Comparison of ENCODE assay signal across 17 mouse cellular contexts in the genomic region with DNA sequence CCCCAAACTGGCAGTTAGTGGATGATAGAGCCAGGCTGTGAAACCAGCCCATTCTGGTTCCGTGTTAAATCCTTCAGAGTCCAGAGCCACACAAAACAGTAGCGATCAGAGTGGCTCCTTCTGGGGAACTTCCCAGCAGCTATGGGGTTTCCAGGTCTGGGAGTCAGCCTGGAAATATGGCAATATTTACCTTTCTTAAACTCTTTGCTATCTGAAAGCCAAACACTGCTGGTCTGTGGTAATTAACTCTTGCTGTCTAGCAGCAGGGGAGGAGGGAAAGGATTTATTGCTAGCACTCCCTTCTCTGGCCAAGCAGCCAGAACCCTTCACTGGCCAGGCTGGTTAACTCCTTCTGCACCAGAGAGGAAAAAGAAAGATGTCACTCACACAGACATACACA.
DNase-seq lines count a peak whose midpoint lies in the region; ATAC-seq and TF ChIP-seq lines count a peak whose summit lies in the region.
"Had no signal": no experiment of that assay in that cellular context is flagged by ENCODE, and none has a peak within 500 bp of the region (broad histone marks: within the 10 kb centered on the region; RNA-seq: fewer than 3 reads in every experiment).

No protein-coding gene starts in this region.

- intact Hi-C loops in heart, adult 2 months (cut with DNase I): no loop called here

- TF ChIP-seq CTCF in heart, adult 2 months (IDR thresholded peaks at IDR 0.05): no peak

- no peak for TF ChIP-seq EP300 in heart, adult 2 months (IDR thresholded peaks at IDR 0.05; ENCODE audit: insufficient read depth, low read depth, low read length)

- no peaks in the 10 kb centered on the region; the same call in 1 of the 2 replicates for H3K36me3 ChIP-seq in kidney, embryonic 14.5 days (ENCODE audit: control insufficient read depth, insufficient read depth, low read length)
- peaks cover 7% of the 10 kb centered on the region; the same call in 1 of the 2 replicates for H3K36me3 ChIP-seq in neural tube, embryonic 15.5 days
- H3K36me3 ChIP-seq in heart, adult 2 months (ENCODE audit: control insufficient read depth, insufficient read depth, low read length): no peaks in the 10 kb centered on the region
- H3K36me3 ChIP-seq: forebrain, embryonic 12.5 days had no signal

- H3K27me3 ChIP-seq in kidney, embryonic 14.5 days (ENCODE audit: control insufficient read depth, insufficient read depth, low read length): no peaks in the 10 kb centered on the region
- no peaks in the 10 kb centered on the region for H3K27me3 ChIP-seq in neural tube, embryonic 15.5 days (replicated peaks)
- no peaks in the 10 kb centered on the region for H3K27me3 ChIP-seq in heart, adult 2 months (ENCODE audit: control insufficient read depth, insufficient read depth, low read length)
- H3K27me3 ChIP-seq: embryonic facial prominence, embryonic 15.5 days; forebrain, embryonic 12.5 days; megakaryocyte, embryonic 14.5 days had no signal

- ATAC-seq in kidney, embryonic 14.5 days (ENCODE audit: low FRiP score, low TSS enrichment): peak; percentile 93
- ATAC-seq in neural tube, embryonic 15.5 days (ENCODE audit: low FRiP score): no peak
- ATAC-seq: hindbrain, embryonic 16.5 days had no signal

- peaks cover 4% of the 10 kb centered on the region; the same call in 1 of the 2 replicates for H3K4me1 ChIP-seq in kidney, embryonic 14.5 days (ENCODE audit: control insufficient read depth, insufficient read depth, low read length)
- H3K4me1 ChIP-seq in neural tube, embryonic 15.5 days: no peaks in the 10 kb centered on the region
- H3K4me1 ChIP-seq in heart, adult 2 months (ENCODE audit: control insufficient read depth, insufficient read depth, low read length): no peaks in the 10 kb centered on the region
- H3K4me1 ChIP-seq: embryonic facial prominence, embryonic 15.5 days; forebrain, embryonic 12.5 days; heart, embryonic 10.5 days; megakaryocyte, embryonic 14.5 days had no signal

- no peak for DNase-seq in kidney, adult 11 months
- DNase-seq in neural tube, embryonic 10.5 days (ENCODE audit: extremely low spot score, low spot score): peak; percentile 18
- peak; percentile 24 for DNase-seq in lung, postnatal 10 days
- no peak for DNase-seq in adrenal gland, postnatal 14 days
- no peak for DNase-seq in spleen, adult 18-20 months
- no peak for DNase-seq in heart, adult 2 months
- DNase-seq: adrenal gland, postnatal 10 days; cerebellum, postnatal 36 days; thymus, postnatal 14 days had no signal

- H3K9me3 ChIP-seq in kidney, embryonic 14.5 days (ENCODE audit: control insufficient read depth, low read length): no peaks in the 10 kb centered on the region
- no peaks in the 10 kb centered on the region for H3K9me3 ChIP-seq in neural tube, embryonic 15.5 days (replicated peaks)
- H3K9me3 ChIP-seq: embryonic facial prominence, embryonic 15.5 days; forebrain, embryonic 12.5 days; heart, embryonic 10.5 days; megakaryocyte, embryonic 14.5 days had no signal

- H3K9ac ChIP-seq in kidney, embryonic 14.5 days (ENCODE audit: low read depth, low read length): no peak overlapping the region
- H3K9ac ChIP-seq in neural tube, embryonic 15.5 days (replicated peaks): no peak overlapping the region
- H3K9ac ChIP-seq in heart, adult 2 months (ENCODE audit: low read depth, low read length): no peak overlapping the region
- H3K9ac ChIP-seq: embryonic facial prominence, embryonic 15.5 days; forebrain, embryonic 12.5 days had no signal

- no peak overlapping the region; the same call in 1 of the 2 replicates for H3K4me2 ChIP-seq in kidney, embryonic 14.5 days (replicated peaks; ENCODE audit: low read depth, low read length)
- H3K4me2 ChIP-seq in neural tube, embryonic 15.5 days: no peak overlapping the region
- H3K4me2 ChIP-seq: embryonic facial prominence, embryonic 15.5 days; forebrain, embryonic 12.5 days; liver, embryonic 11.5 days had no signal

- peak overlapping the region; percentile 53; the same call in 1 of the 2 replicates for H3K27ac ChIP-seq in kidney, embryonic 14.5 days (ENCODE audit: low read depth, low read length)
- H3K27ac ChIP-seq in neural tube, embryonic 15.5 days (replicated peaks): no peak overlapping the region
- no peak overlapping the region for H3K27ac ChIP-seq in heart, adult 2 months
- H3K27ac ChIP-seq: embryonic facial prominence, embryonic 15.5 days; forebrain, embryonic 12.5 days; heart, embryonic 10.5 days had no signal

- H3K79me2 ChIP-seq in heart, adult 2 months (replicated peaks; ENCODE audit: control insufficient read depth, insufficient read depth, low read length): no peaks in the 10 kb centered on the region

- no peak overlapping the region for H3K4me3 ChIP-seq in kidney, embryonic 14.5 days (ENCODE audit: low read length)
- no peak overlapping the region for H3K4me3 ChIP-seq in neural tube, embryonic 15.5 days (replicated peaks)
- H3K4me3 ChIP-seq in heart, adult 2 months: no peak overlapping the region
- H3K4me3 ChIP-seq: embryonic facial prominence, embryonic 15.5 days; forebrain, embryonic 12.5 days; heart, embryonic 10.5 days; megakaryocyte, embryonic 14.5 days had no signal

- no peak for TF ChIP-seq POLR2A in heart, adult 2 months (IDR thresholded peaks at IDR 0.05; ENCODE audit: insufficient read depth, low read depth, low read length)

- WGBS in kidney, embryonic 14.5 days: 5% methylated on average over 2 of the region's 2 CpGs
- WGBS in neural tube, embryonic 15.5 days: 24% methylated on average over 2 of the region's 2 CpGs
- WGBS in heart, adult 2 months: 74% methylated on average over 2 of the region's 2 CpGs

Comparison
In these comparisons a context has a peak if more than half of its experiments do, and no peak if none do; other contexts are left out.
1. DNase-seq: peak in neural tube, embryonic 10.5 days (single experiment) and lung, postnatal 10 days (single experiment); none in kidney, adult 11 months (single experiment), adrenal gland, postnatal 14 days (single experiment), spleen, adult 18-20 months (0 of 2) and heart, adult 2 months (0 of 2).